Mouse (Mus musculus) right cerebral cortex, postnatal 4 days (tissue): ENCODE measurements around the gene Ddx11.
"Not testable (repeated sequence)": the region's sequence is repeated elsewhere in the genome, so short reads cannot be mapped to it uniquely, and the experiment has no call there.

Experiments
- DNase-seq: peaks from one replicate; pipeline ENCODE4 v3.0.0-alpha.2; 2022

Gene Ddx11

GRCm38 (mm10) chr17:66118991-66119390 lies 4.3 kb upstream of the Ddx11 start:
- no peak for DNase-seq

- no peak for DNase-seq
These were observed 2.6 kb upstream of the Ddx11 start for GRCm38 (mm10) chr17:66120701-66121100.

GRCm38 (mm10) chr17:66123816-66124610 lies 693 bp downstream of the Ddx11 start:
- DNase-seq = no peak

- DNase-seq = no peak
These were observed 1.9 kb downstream of the Ddx11 start for GRCm38 (mm10) chr17:66125211-66125610.

GRCm38 (mm10) chr17:66130371-66130770 lies 7.1 kb downstream of the Ddx11 start:
- DNase-seq = no peak

GRCm38 (mm10) chr17:66131212-66131611 lies 7.9 kb downstream of the Ddx11 start:
- no peak for DNase-seq

GRCm38 (mm10) chr17:66152706-66153662 lies 29.7 kb downstream of the Ddx11 start:
- DNase-seq = not testable (repeated sequence)

- not testable (repeated sequence) for DNase-seq
These were observed 30.6 kb downstream of the Ddx11 start for GRCm38 (mm10) chr17:66153735-66154423.

GRCm38 (mm10) chr17:66154876-66155275 lies 31.6 kb downstream of the Ddx11 start:
- no peak for DNase-seq

- no peak for DNase-seq
These were observed 35.0 kb downstream of the Ddx11 start for GRCm38 (mm10) chr17:66158271-66158670.

- DNase-seq = not testable (repeated sequence)
These were observed 43.8 kb downstream of the Ddx11 start for GRCm38 (mm10) chr17:66167141-66167540.

- DNase-seq = not testable (repeated sequence)
These were observed 47.7 kb downstream of the Ddx11 start for GRCm38 (mm10) chr17:66170971-66171370.

- no peak for DNase-seq
These were observed 67.3 kb downstream of the Ddx11 start for GRCm38 (mm10) chr17:66190577-66190976.

GRCm38 (mm10) chr17:66197041-66197440 lies 73.7 kb downstream of the Ddx11 start:
- DNase-seq = no peak
